Mouse (Mus musculus): ENCODE results near the gene Slc30a4. TPM values are rescaled to one million over a fixed set of nuclear protein-coding genes. Genes with fewer than 3 reads are reported as not detected.

Gene Slc30a4
- polyA plus RNA-seq, 1 experiment from 2014 or later: 8.2 TPM

DNA sequence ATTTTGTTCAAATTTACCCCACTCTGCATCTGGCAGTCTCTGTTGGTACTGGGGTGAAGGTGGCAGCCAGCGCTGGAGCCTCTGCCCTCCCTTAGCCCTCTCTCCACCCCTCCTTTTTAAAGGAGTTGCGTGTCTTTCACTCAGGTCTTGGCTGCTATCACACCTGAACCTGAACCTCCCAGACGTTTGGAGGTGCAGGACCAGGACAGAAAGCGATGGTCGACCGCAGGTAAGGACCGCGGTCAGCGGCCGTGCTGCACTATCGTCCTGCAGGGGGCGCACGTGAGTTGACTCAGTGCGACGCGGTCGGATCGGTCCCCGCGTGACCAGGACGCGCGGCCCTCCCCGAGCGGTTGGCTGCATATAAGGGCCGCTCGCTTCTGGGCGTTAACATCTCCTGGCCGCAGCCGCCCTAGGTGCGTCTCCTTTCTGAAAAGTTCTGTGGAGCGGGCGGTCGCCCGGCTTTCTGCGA is 64.9 kb downstream of the Slc30a4 start:
- Histone ChIP-seq H3K27me3 (replicated peaks; ENCODE audit: control insufficient read depth, insufficient read depth, low read length) (peaks cover 5% of the 10 kb centered on the region; the same call in 1 of the 2 replicates), H3K27ac (ENCODE audit: low read length) (no peak overlapping the region), H3K9ac (replicated peaks; ENCODE audit: low read depth, low read length) (peak overlapping the region; percentile 48), H3K4me2 (ENCODE audit: low read length) (peak overlapping the region; percentile 74), H3K4me3 (replicated peaks; ENCODE audit: low read length) (peak overlapping the region; percentile 44), H3K36me3 (ENCODE audit: control insufficient read depth, insufficient read depth) (0 out of 2 replicates have a peak, but pooled peaks cover 4% of the 10 kb centered on the region), H3K4me1 (replicated peaks; ENCODE audit: control insufficient read depth, insufficient read depth, low read length) (peaks cover 5% of the 10 kb centered on the region), H3K9me3 (ENCODE audit: control insufficient read depth, low read length) (no peaks in the 10 kb centered on the region)
- ATAC-seq: peak; percentile 71
- 1% methylated on average over 36 of the region's 36 CpGs for WGBS

DNA sequence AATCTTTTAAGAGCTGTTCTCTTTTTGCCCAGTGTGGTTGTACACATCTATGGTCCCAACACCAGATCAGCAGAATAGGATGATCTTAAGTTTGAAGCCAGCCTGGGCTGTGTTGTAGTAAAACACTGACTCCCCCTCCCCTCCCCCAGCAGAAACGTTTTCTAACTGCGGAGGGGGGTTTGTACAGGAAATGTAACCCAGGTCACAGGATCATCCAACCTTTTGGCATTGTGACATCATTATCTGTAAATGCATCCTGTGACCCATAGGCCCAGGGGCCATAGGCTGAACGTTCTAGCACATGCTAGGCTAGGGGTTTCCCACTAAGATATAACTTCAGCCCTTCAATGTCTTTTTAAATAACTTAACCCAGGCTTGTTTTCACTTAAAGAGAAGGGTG is 65.8 kb downstream of the Slc30a4 start, which contains the start of gene AA467197:
Gene AA467197, plus strand, starts transcription at position 301 of the 400 bp plus-strand sequence.
- H3K4me3 ChIP-seq (replicated peaks; ENCODE audit: low read length): peak within 1 kb of the TSS; percentile 44
- H3K9me3 ChIP-seq (ENCODE audit: control insufficient read depth, low read length): no peaks in the 10 kb centered on the region
- no peak for ATAC-seq
- H3K27ac ChIP-seq (ENCODE audit: low read length): no peak within 1 kb of the TSS
- H3K36me3 ChIP-seq (ENCODE audit: control insufficient read depth, insufficient read depth): 0 out of 2 replicates have a peak, but pooled peaks cover 6% of the 10 kb centered on the region
- peak within 1 kb of the TSS; percentile 74 for H3K4me2 ChIP-seq (ENCODE audit: low read length)
- H3K4me1 ChIP-seq (replicated peaks; ENCODE audit: control insufficient read depth, insufficient read depth, low read length): peaks cover 13% of the 10 kb centered on the region
- peak within 1 kb of the TSS; percentile 48 for H3K9ac ChIP-seq (replicated peaks; ENCODE audit: low read depth, low read length)
- 66% methylated on average over 3 of the region's 3 CpGs for WGBS
- peaks cover 5% of the 10 kb centered on the region; the same call in 1 of the 2 replicates for H3K27me3 ChIP-seq (replicated peaks; ENCODE audit: control insufficient read depth, insufficient read depth, low read length)

MicroRNAs encoded within 50 kb of the gene (microRNA counts, 519-probe panel; counts per million panel counts)
- microRNA mmu-miR-147: not detected

Small RNAs within 50 kb of the gene (microRNA-seq; reads per million reads assigned to microRNA genes)
- gene Mir147: 10.8 reads per million, percentile 30 among the genes with 10 or more reads in this experiment

Other genes starting within 250 kb of the Slc30a4 start
- not detected in 2 replicates for gene Gm14085, start 217.7 kb downstream of the Slc30a4 start, polyA plus RNA-seq (2015; fragmentation: Nextera tagmentation; extraction: Ambion mirVana)
- 30.6 and 32.0 TPM in 2 replicates for gene Gatm, start 91.4 kb downstream of the Slc30a4 start, polyA plus RNA-seq (2015; fragmentation: Nextera tagmentation; extraction: Ambion mirVana)
- not detected in 2 replicates for gene AA467197, start 65.7 kb downstream of the Slc30a4 start, polyA plus RNA-seq (2015; fragmentation: Nextera tagmentation; extraction: Ambion mirVana)
- 93.1 and 95.6 TPM in 2 replicates for gene Bloc1s6, start 35.8 kb upstream of the Slc30a4 start, polyA plus RNA-seq (2015; fragmentation: Nextera tagmentation; extraction: Ambion mirVana)
- 2.1 and 3.8 TPM in 2 replicates for gene Sqor, start 62.6 kb upstream of the Slc30a4 start, polyA plus RNA-seq (2015; fragmentation: Nextera tagmentation; extraction: Ambion mirVana)

Data from forebrain, embryonic 16.5 days (tissue).